Comparison of ENCODE assay signal across 23 mouse cellular contexts in genomic region chr1:88245881-88246280, GRCm38 (mm10). TPM values are rescaled to one million over a fixed set of nuclear protein-coding genes. Genes with fewer than 3 reads are reported as not detected.
"Had no signal": no experiment of that assay in that cellular context is flagged by ENCODE, and none has a peak within 500 bp of the region (broad histone marks: within the 10 kb centered on the region; RNA-seq: fewer than 3 reads in every experiment).

No protein-coding gene starts in this region.

- H3K27me3 ChIP-seq: midbrain, embryonic 12.5 days; neural tube, embryonic 13.5 days; neural tube, embryonic 15.5 days; stomach, embryonic 15.5 days had no signal

- H3K27ac ChIP-seq: liver, embryonic 14.5 days; midbrain, embryonic 10.5 days; midbrain, embryonic 12.5 days; neural tube, embryonic 13.5 days; neural tube, embryonic 15.5 days; stomach, embryonic 15.5 days; stomach, postnatal 0 days had no signal

- ATAC-seq: midbrain, embryonic 16.5 days had no signal

- DNase-seq: lung, adult 18-20 months; lung, embryonic 14.5 days; midbrain, embryonic 14.5 days; retina, postnatal 1 day; right cerebral cortex, adult 18-20 months; right cerebral cortex, postnatal 14 days; thymus, adult 2 months; thymus, postnatal 25 days; thymus, postnatal 4 days had no signal

- H3K9ac ChIP-seq: liver, embryonic 14.5 days; lung, embryonic 14.5 days; midbrain, embryonic 12.5 days; neural tube, embryonic 13.5 days; neural tube, embryonic 15.5 days; stomach, embryonic 15.5 days had no signal

- H3K4me3 ChIP-seq: midbrain, embryonic 10.5 days; midbrain, embryonic 12.5 days; myocyte; neural tube, embryonic 13.5 days; neural tube, embryonic 15.5 days; stomach, embryonic 15.5 days had no signal

- H3K4me1 ChIP-seq: midbrain, embryonic 10.5 days; midbrain, embryonic 12.5 days; neural tube, embryonic 13.5 days; neural tube, embryonic 15.5 days; stomach, embryonic 15.5 days had no signal

- H3K36me3 ChIP-seq: midbrain, embryonic 10.5 days; midbrain, embryonic 12.5 days; neural tube, embryonic 13.5 days; neural tube, embryonic 15.5 days; stomach, embryonic 15.5 days had no signal

- H3K4me2 ChIP-seq: lung, embryonic 14.5 days; midbrain, embryonic 12.5 days; neural tube, embryonic 13.5 days; neural tube, embryonic 15.5 days; stomach, embryonic 15.5 days had no signal

RNA-seq across cellular contexts. Expression of gene Trpm8, which starts 31.6 kb away (rescaled TPM):
- polyA plus RNA-seq: liver, embryonic 14.5 days; liver, embryonic 16.5 days; lung, embryonic 14.5 days; midbrain, embryonic 10.5 days; midbrain, embryonic 12.5 days; neural tube, embryonic 11.5 days; spleen, adult 2 months; stomach, embryonic 15.5 days; urinary bladder, adult 2 months had no signal

RNA-seq across cellular contexts. Expression of gene Ugt1a1, which starts 34.1 kb away (rescaled TPM):
- polyA plus RNA-seq: lung, embryonic 14.5 days; lung, embryonic 16.5 days; midbrain, embryonic 10.5 days; midbrain, embryonic 12.5 days; midbrain, embryonic 14.5 days; midbrain, embryonic 16.5 days; myocyte; neural tube, embryonic 11.5 days; neural tube, embryonic 13.5 days; neural tube, embryonic 15.5 days had no signal

RNA-seq across cellular contexts. Expression of gene Dnajb3, which starts 40.3 kb away (rescaled TPM):
- polyA plus RNA-seq: myocyte had no signal
